Mouse (Mus musculus): ENCODE measurements around the gene Brms1.
"Not testable (repeated sequence)": the region's sequence is repeated elsewhere in the genome, so short reads cannot be mapped to it uniquely, and the experiment has no call there.

Brms1 gene

GRCm38 (mm10) chr19:5040862-5041523, at the start of gene Brms1:
TSS of gene Brms1 (plus strand) at chr19:5041354.
- peak; percentile 84 to 90 for DNase-seq (ENCODE audit: low spot score in 2 of 2)

GRCm38 (mm10) chr19:4992371-4992770, 48.8 kb upstream of the Brms1 start:
- no peak for DNase-seq (ENCODE audit: low spot score in 2 of 2)

- DNase-seq (ENCODE audit: low spot score in 2 of 2) = peak; percentile 57 to 66
Observed at GRCm38 (mm10) chr19:4992904-4993303, 48.2 kb upstream of the Brms1 start.

- peak; percentile 64 to 68 for DNase-seq (ENCODE audit: low spot score in 2 of 2)
Observed at GRCm38 (mm10) chr19:4994043-4994442, 47.1 kb upstream of the Brms1 start.

- no peak for DNase-seq (ENCODE audit: low spot score in 2 of 2)
Observed at GRCm38 (mm10) chr19:4999445-5000140, 41.6 kb upstream of the Brms1 start.

- DNase-seq (ENCODE audit: low spot score in 2 of 2) = peak; percentile 78 to 86
Observed at GRCm38 (mm10) chr19:5001666-5002406, 39.3 kb upstream of the Brms1 start.

GRCm38 (mm10) chr19:5003644-5004043, 37.5 kb upstream of the Brms1 start:
- DNase-seq (ENCODE audit: low spot score in 2 of 2) = not testable (repeated sequence)

GRCm38 (mm10) chr19:5004925-5005324, 36.2 kb upstream of the Brms1 start:
- no peak for DNase-seq (ENCODE audit: low spot score in 2 of 2)

GRCm38 (mm10) chr19:5013138-5013537, 28.0 kb upstream of the Brms1 start:
- DNase-seq (ENCODE audit: low spot score in 2 of 2) = no peak

- DNase-seq (ENCODE audit: low spot score in 2 of 2) = no peak
Observed at GRCm38 (mm10) chr19:5014961-5015398, 26.2 kb upstream of the Brms1 start.

- DNase-seq (ENCODE audit: low spot score in 2 of 2) = no peak
Observed at GRCm38 (mm10) chr19:5016221-5016742, 24.9 kb upstream of the Brms1 start.

- peak in 1 of 2 experiments; percentile 51 for DNase-seq (ENCODE audit: low spot score in 2 of 2)
Observed at GRCm38 (mm10) chr19:5016782-5017181, 24.4 kb upstream of the Brms1 start.

GRCm38 (mm10) chr19:5017611-5018010, 23.5 kb upstream of the Brms1 start:
- no peak for DNase-seq (ENCODE audit: low spot score in 2 of 2)

GRCm38 (mm10) chr19:5018191-5018590, 23.0 kb upstream of the Brms1 start:
- DNase-seq (ENCODE audit: low spot score in 2 of 2) = no peak

GRCm38 (mm10) chr19:5021416-5021815, 19.7 kb upstream of the Brms1 start:
- DNase-seq (ENCODE audit: low spot score in 2 of 2) = no peak

GRCm38 (mm10) chr19:5023621-5024479, 17.3 kb upstream of the Brms1 start, which contains the start of gene Slc29a2:
TSS of gene Slc29a2 (plus strand) at chr19:5023860.
- DNase-seq (ENCODE audit: low spot score in 2 of 2) = peak; percentile 76 to 77

GRCm38 (mm10) chr19:5026111-5026510, 15.0 kb upstream of the Brms1 start:
- no peak for DNase-seq (ENCODE audit: low spot score in 2 of 2)

GRCm38 (mm10) chr19:5032686-5033085, 8.5 kb upstream of the Brms1 start:
- DNase-seq (ENCODE audit: low spot score in 2 of 2) = no peak

GRCm38 (mm10) chr19:5036577-5036976, 4.6 kb upstream of the Brms1 start:
- no peak for DNase-seq (ENCODE audit: low spot score in 2 of 2)

- DNase-seq (ENCODE audit: low spot score in 2 of 2) = peak; percentile 81 to 88
Observed at GRCm38 (mm10) chr19:5037678-5038571, 3.2 kb upstream of the Brms1 start.
